Mouse (Mus musculus) stomach, embryonic 15.5 days (tissue): ENCODE measurements around the gene Bmper. TPM values are rescaled to one million over a fixed set of nuclear protein-coding genes. Genes with fewer than 3 reads are reported as not detected.

ENCODE experiments used
- ATAC-seq: fragments of 200-750 bp; cut with Nextera tagmentation; 2 replicates; pipeline ENCODE4 v1.8.0; 2017; ENCODE audit warnings: low read depth, moderate number of reproducible peaks, moderate TSS enrichment; ENCODE audit not compliant: insufficient read depth, low FRiP score
- H3K27ac ChIP-seq: fragments of 300-500 bp; sonication (generic); 2 replicates; pipeline ENCODE4 v1.5.1; 2015; ENCODE audit warnings: mild to moderate bottlenecking, inconsistent platforms
- H3K27me3 ChIP-seq: fragments of 300-500 bp; sonication (generic); replicated peaks from 2 replicates; pipeline ENCODE4 v1.6.1; 2015; ENCODE audit warnings: inconsistent platforms
- H3K36me3 ChIP-seq: fragments of 300-500 bp; sonication (generic); 2 replicates; pipeline ENCODE4 v1.6.1; 2015; ENCODE audit warnings: inconsistent platforms
- H3K4me1 ChIP-seq: fragments of 300-500 bp; sonication (generic); 2 replicates; pipeline ENCODE4 v1.6.1; 2015; ENCODE audit warnings: inconsistent platforms
- H3K4me2 ChIP-seq: fragments of 300-500 bp; sonication (generic); 2 replicates; pipeline ENCODE4 v1.6.1; 2015; ENCODE audit warnings: mild to moderate bottlenecking, inconsistent platforms
- H3K4me3 ChIP-seq: fragments of 300-500 bp; sonication (generic); replicated peaks from 2 replicates; pipeline ENCODE4 v1.5.1; 2015; ENCODE audit warnings: inconsistent platforms
- H3K9ac ChIP-seq: fragments of 300-500 bp; sonication (generic); 2 replicates; pipeline ENCODE4 v1.6.1; 2015; ENCODE audit warnings: inconsistent platforms
- H3K9me3 ChIP-seq: fragments of 300-500 bp; sonication (generic); 2 replicates; pipeline ENCODE4 v1.6.1; 2016; ENCODE audit warnings: inconsistent platforms
- WGBS: fragments of 180-500 bp; shearing (Covaris S2); methylation state at CpG from one replicate; pipeline ENCODE4 v1.1.7; 2015; 5-methylcytosine and 5-hydroxymethylcytosine counted together
- polyA plus RNA-seq: library from polyadenylated mRNA; unstranded; fragments of >200 nt; fragmentation: Nextera tagmentation; extraction: Ambion mirVana; gene quantifications from 2 replicates; pipeline ENCODE4 v1.2.1, GENCODE M21; 2015

The Bmper gene
- polyA plus RNA-seq, 1 experiment from 2014 or later, result 7.3 TPM

GRCm38 (mm10) chr9:23462949-23463608 is 240.2 kb downstream of the Bmper start:
- Histone ChIP-seq H3K27ac (no peak overlapping the region), H3K4me1 (no peaks in the 10 kb centered on the region), H3K36me3 (no peaks in the 10 kb centered on the region), H3K4me3 (no peak overlapping the region), H3K9me3 (no peaks in the 10 kb centered on the region), H3K4me2 (no peak overlapping the region), H3K27me3 (no peaks in the 10 kb centered on the region), H3K9ac (no peak overlapping the region)
- WGBS, result 35% methylated on average over 3 of the region's 3 CpGs
- no peak for ATAC-seq

- Histone ChIP-seq H3K4me3 (no peak overlapping the region), H3K9me3 (no peaks in the 10 kb centered on the region), H3K27me3 (no peaks in the 10 kb centered on the region), H3K9ac (no peak overlapping the region), H3K4me1 (no peaks in the 10 kb centered on the region), H3K4me2 (no peak overlapping the region), H3K27ac (no peak overlapping the region), H3K36me3 (no peaks in the 10 kb centered on the region)
- ATAC-seq, result no peak
- 73% methylated on average over 7 of the region's 7 CpGs for WGBS
These were observed 242.2 kb downstream of the Bmper start for GRCm38 (mm10) chr9:23464981-23465630.

GRCm38 (mm10) chr9:23469886-23470285 is 247.0 kb downstream of the Bmper start:
- H3K4me1 ChIP-seq, result no peaks in the 10 kb centered on the region
- ATAC-seq, result no peak
- H3K4me2 ChIP-seq, result no peak overlapping the region
- H3K36me3 ChIP-seq, result no peaks in the 10 kb centered on the region
- no peaks in the 10 kb centered on the region for H3K9me3 ChIP-seq
- no peaks in the 10 kb centered on the region for H3K27me3 ChIP-seq
- H3K4me3 ChIP-seq, result no peak overlapping the region
- H3K9ac ChIP-seq, result no peak overlapping the region
- H3K27ac ChIP-seq, result no peak overlapping the region
- 29% methylated on average over 1 of the region's 1 CpGs for WGBS

- Histone ChIP-seq H3K27ac (no peak overlapping the region), H3K9me3 (no peaks in the 10 kb centered on the region), H3K4me1 (no peaks in the 10 kb centered on the region), H3K36me3 (no peaks in the 10 kb centered on the region), H3K9ac (no peak overlapping the region), H3K27me3 (no peaks in the 10 kb centered on the region), H3K4me3 (no peak overlapping the region), H3K4me2 (no peak overlapping the region)
- ATAC-seq, result no peak
- 66% methylated on average over 4 of the region's 4 CpGs for WGBS
These were observed 263.0 kb downstream of the Bmper start for GRCm38 (mm10) chr9:23485851-23486250.

- H3K36me3 ChIP-seq, result no peaks in the 10 kb centered on the region
- H3K27me3 ChIP-seq, result no peaks in the 10 kb centered on the region
- no peaks in the 10 kb centered on the region for H3K4me1 ChIP-seq
- no peak overlapping the region for H3K27ac ChIP-seq
- no peak overlapping the region for H3K4me3 ChIP-seq
- ATAC-seq, result no peak
- no peaks in the 10 kb centered on the region for H3K9me3 ChIP-seq
- no peak overlapping the region for H3K9ac ChIP-seq
- H3K4me2 ChIP-seq, result no peak overlapping the region
- WGBS, result 63% methylated on average over 5 of the region's 5 CpGs
These were observed 264.0 kb downstream of the Bmper start for GRCm38 (mm10) chr9:23486725-23487378.

- no peak overlapping the region for H3K4me2 ChIP-seq
- H3K4me3 ChIP-seq, result no peak overlapping the region
- no peak overlapping the region for H3K27ac ChIP-seq
- no peaks in the 10 kb centered on the region for H3K4me1 ChIP-seq
- H3K9me3 ChIP-seq, result no peaks in the 10 kb centered on the region
- ATAC-seq, result no peak
- no peaks in the 10 kb centered on the region for H3K27me3 ChIP-seq
- no peak overlapping the region for H3K9ac ChIP-seq
- no peaks in the 10 kb centered on the region for H3K36me3 ChIP-seq
- WGBS, result 87% methylated on average over 5 of the region's 5 CpGs
These were observed 265.4 kb downstream of the Bmper start for GRCm38 (mm10) chr9:23488265-23488664.

- H3K36me3 ChIP-seq, result no peaks in the 10 kb centered on the region
- 82% methylated on average over 4 of the region's 4 CpGs for whole genome bisulfite sequencing
- H3K4me2 ChIP-seq, result no peak overlapping the region
- H3K4me1 ChIP-seq, result no peaks in the 10 kb centered on the region
- H3K27me3 ChIP-seq, result no peaks in the 10 kb centered on the region
- H3K4me3 ChIP-seq, result no peak overlapping the region
- no peak overlapping the region for H3K27ac ChIP-seq
- no peak for ATAC-seq
- no peaks in the 10 kb centered on the region for H3K9me3 ChIP-seq
- H3K9ac ChIP-seq, result no peak overlapping the region
These were observed 272.5 kb downstream of the Bmper start for GRCm38 (mm10) chr9:23495400-23495799.

GRCm38 (mm10) chr9:23497626-23498025 is 274.8 kb downstream of the Bmper start:
- H3K4me3 ChIP-seq, result no peak overlapping the region

GRCm38 (mm10) chr9:23533870-23534269 is 311.0 kb downstream of the Bmper start:
- no peak for ATAC-seq
- H3K4me2 ChIP-seq, result no peak overlapping the region
- 44% methylated on average over 1 of the region's 1 CpGs for WGBS

More at GRCm38 (mm10) chr9:23497626-23498025, 274.8 kb downstream of the Bmper start:
- Histone ChIP-seq H3K27ac (no peak overlapping the region), H3K36me3 (no peaks in the 10 kb centered on the region), H3K4me2 (no peak overlapping the region), H3K4me1 (no peaks in the 10 kb centered on the region), H3K9ac (no peak overlapping the region), H3K9me3 (no peaks in the 10 kb centered on the region), H3K27me3 (no peaks in the 10 kb centered on the region)
- 36% methylated on average over 3 of the region's 3 CpGs for WGBS
- no peak for ATAC-seq

More at GRCm38 (mm10) chr9:23533870-23534269, 311.0 kb downstream of the Bmper start:
- Histone ChIP-seq H3K9me3 (no peaks in the 10 kb centered on the region), H3K36me3 (no peaks in the 10 kb centered on the region), H3K4me1 (no peaks in the 10 kb centered on the region), H3K27me3 (no peaks in the 10 kb centered on the region), H3K4me3 (no peak overlapping the region), H3K27ac (no peak overlapping the region), H3K9ac (no peak overlapping the region)
